Mouse (Mus musculus): Measurements from ENCODE around the gene Mmab.
A peak's percentile ranks its signal among the peaks of the same experiment; 100 is the strongest.

Gene Mmab

DNA sequence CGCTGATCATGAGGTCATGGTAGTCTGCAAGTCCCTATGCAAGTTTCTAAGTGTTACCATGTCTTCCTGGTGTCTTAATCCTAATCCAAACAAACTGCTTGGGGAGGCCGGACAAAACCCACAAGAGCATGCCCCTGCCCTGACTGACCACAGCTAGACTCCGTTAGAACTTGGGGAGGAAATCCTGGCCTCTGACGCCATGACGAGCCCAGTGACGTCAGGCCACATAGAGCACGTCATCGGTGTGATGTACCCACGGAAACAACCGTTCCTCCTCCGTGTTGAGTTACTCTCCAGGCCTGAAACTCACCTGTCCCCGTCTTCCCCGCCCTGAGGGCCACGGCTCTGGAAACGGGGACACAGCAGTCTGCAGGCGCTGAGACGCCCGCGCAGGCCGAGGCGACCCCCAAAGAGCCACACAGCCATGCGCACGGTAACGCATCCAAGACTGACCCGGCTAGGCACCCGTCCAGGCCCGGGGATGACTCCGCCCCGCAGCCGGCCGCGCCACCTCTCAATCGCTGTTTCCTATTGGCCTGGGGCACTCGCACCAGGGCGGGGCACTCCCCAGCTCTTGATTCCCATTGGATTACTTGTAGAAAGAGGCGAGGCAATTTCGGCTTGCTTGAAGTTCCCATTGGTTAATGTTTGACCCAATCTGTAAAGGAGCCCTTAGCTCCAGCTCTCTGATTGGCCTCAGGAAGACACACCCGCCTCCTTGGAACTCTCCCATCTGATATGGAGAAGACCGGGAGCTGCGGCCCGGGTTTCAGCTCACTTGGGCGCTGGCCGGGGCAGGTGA, at the start of gene Mmab, which contains the start of gene Mvk:
Mmab (minus strand) TSS at position 495 of the 802 bp plus-strand sequence.
Mvk (plus strand) TSS at position 704 of the 802 bp plus-strand sequence.
- DNase-seq = peak; percentile 99 to 100

DNA sequence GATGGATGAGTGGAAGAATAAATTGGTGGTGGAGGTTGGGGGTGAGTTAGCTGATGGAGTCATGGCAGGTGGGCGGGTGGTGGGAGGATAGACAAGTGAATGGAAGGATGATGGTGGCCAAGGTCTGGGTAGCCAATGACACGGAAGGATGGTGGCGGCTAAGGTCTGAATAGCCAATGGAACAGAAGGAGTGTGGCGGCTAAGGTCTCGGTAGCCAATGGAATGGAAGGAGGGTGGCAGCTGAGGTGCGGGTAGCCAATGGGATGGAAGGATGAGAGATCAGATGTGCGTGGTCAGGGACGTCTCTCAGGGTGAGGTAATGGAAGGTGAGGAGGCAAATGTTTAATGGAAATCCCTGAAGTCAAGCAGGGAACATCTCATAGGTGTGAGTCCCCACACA, 46.4 kb upstream of the Mmab start:
- DNase-seq = no peak

- no peak for DNase-seq
These were observed 45.7 kb upstream of the Mmab start for GRCm38 (mm10) chr5:114489570-114489969.

DNA sequence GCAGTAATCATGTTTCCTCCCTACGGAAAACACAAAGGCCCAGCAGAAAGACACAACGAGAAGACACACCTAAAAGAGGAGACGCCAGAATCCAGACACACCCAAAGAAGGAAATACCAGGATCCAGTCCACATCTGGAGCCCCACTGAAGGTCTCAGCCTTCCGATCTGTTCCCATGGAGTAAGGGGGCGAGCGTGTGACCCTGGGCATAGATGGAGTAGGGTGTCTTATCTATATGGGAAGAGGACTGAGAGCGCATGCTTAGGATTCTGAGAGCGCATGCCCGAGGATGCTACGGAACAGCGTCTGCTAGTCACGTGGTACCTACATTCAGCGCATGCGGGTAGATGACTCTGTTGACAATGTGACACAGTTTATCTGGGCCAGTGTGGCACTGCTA, 41.8 kb upstream of the Mmab start:
- no peak for DNase-seq

DNA sequence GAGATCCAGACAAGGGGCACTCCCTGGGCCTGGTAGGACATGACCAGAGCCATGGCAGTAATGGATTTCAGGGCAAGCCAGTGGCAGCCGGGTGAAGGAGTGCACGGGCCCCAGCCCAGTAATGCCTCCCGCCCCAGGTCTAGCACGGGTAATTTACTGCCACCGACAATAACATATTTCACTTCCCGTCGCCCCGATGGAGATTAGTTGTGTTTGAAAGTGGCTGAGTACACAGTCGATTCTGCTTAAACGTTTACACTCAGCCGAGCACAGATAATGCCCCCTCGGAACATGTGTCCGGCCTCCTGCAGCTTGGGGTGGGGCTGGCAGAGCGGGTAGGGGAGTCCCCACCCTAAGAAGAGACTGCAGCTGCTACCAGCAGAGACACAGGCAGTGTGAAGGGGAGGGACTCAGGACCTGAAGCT, 38.7 kb upstream of the Mmab start:
- DNase-seq = no peak

DNA sequence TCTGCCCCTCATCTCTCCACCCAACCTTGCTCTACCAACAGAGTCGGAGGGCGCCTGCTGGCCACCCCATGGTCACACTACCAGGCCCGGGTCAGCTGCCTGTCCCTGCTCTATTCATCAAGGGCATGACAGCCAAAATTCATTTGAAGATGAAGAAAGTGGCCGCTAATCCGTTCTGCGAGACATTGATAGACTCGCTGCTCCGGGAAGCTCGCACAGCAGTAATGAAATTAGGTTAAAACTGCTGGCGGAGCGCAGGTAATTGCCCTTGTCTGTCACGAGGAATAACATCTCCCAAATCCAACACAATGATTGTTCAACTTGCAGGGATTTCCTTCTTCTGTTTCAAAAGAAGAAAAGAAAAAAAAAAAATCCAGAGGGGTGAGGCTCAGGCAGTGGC, 34.4 kb upstream of the Mmab start:
- no peak for DNase-seq

DNA sequence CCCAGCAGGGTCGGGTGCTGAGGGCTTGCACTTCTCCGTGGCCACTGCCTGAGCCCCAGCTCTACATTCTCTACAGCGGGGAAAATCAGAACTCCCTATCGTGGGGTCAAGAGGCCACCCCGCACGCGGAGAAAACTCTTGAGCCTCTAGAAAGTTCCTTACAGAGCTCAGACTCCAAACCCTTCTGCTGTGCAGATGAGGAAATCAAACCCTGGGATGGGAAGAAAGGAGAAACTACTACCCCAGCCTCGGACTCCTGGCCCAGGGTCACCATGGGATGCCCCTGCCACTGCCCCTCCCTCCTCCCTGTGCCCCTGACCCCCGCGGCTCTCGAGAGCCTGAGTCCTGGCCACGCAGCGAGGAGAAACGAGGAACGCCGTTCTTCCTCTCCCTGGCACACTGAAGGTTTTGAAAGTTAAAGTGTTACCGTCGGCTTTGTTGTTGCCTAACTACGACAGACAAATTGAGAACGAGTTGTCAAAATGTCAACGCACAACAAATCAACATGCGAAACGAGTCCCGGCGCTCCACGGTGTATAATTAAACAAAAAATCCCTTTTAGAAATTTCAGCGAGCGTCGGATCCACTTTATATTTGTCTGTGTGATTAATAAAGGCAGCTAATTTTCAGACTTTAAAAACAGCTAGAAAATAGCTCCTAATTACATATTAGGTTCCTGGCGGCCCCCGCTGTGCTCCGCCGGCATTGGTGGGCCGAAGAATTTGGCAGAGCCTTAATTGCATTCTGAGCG, 31.1 kb upstream of the Mmab start:
- no peak for DNase-seq

DNA sequence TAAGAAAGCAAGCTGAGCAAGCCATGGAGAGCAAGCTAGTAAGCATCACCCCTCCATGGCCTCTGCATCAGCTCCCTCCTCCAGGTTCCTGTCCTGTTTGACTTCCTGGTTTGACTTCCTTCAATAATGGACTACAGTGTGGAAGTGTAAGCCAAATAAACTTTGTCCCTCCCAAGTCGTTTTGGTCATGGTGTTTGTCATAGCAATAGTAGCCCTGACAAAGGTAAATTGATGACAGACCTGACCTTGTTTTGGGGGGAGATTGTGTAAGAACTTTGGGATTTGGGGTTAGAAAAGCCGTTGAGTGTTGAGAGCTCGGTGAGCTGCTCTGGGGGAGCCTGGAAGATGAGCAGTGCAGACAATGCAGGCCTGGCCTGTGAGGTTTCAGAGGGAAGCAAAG, 26.5 kb upstream of the Mmab start:
- no peak for DNase-seq

DNA sequence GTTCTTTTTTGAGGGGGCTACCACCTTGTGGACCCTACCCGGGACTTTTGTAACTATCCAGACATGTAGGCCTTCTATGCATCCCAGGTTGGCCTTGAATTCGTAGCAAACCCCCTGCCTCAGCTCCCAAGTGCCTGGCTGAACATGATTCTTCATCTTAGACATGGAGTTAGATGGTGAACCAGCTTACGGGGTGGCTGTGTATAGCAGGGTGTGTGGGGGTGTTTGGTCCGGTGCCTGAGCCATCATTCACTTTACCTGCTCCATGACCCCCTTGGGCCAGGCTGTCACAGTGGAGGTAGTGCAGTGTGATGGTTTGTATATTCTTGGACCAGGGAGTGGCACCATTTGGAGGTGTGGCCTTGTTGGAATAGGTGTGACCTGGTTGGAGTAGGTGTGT, 24.1 kb upstream of the Mmab start:
- DNase-seq = no peak

DNA sequence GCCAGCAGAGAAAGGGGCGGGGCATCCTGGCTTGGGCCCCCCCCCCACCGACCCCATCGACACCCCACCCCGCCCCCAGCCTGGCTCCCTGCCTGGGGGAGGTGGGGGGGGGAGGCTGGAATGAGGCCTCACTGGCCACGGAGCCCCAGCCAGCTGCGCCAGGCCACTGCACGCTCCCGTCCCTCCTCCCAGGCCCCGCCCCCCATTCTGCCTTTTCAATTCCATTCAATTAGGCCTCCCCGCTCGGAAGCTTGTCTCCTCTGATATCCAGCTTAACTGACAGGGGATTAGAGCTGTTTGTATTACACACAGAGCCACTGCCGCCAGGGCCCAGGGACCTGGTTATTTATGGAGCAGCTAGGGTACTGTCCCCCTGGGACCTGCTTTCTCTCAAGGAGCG, 23.6 kb upstream of the Mmab start:
- DNase-seq = peak; percentile 87 to 90

DNA sequence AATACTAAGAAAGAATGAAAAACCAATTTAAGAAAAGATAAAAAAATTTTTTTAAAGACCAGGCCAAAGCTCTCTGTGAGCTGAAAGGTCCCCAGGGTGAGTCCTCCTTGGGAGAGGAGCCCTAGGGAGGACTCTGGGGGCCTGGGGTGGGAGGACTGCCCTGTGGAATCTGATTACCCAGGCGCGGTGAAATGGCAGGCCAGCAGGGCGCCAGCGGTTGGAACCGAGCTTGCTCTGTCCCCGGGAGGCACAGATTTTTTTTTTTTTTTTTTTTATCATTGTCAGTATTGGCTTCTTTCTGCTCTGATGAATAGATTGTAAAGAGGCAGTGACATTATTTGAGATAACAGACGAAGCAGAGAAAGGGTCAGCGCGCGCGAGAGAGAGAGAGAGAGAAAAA, 23.2 kb upstream of the Mmab start:
- peak in 1 of 2 experiments; percentile 50 for DNase-seq

DNA sequence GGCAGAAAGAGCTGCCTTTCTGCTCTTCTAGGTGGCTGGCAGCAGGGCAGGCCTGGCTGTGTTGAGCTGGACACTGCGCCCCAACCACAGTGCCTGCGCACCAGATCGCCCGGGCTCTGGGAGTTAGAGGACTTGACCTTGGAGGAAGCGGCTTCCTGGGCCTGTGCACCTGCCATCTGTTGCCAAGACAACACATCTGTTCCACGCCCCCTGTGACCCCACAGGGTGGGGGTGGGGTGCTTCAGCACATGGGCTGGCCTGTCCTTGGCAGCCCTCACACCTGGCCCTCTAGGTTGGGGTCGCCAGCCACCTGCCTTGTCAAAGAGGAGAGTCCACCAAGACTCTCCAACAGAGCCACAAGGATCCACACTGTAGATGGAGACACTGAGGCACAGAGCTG, 21.8 kb upstream of the Mmab start:
- no peak for DNase-seq

- no peak for DNase-seq
These were observed 20.7 kb upstream of the Mmab start for GRCm38 (mm10) chr5:114464561-114464960.

DNA sequence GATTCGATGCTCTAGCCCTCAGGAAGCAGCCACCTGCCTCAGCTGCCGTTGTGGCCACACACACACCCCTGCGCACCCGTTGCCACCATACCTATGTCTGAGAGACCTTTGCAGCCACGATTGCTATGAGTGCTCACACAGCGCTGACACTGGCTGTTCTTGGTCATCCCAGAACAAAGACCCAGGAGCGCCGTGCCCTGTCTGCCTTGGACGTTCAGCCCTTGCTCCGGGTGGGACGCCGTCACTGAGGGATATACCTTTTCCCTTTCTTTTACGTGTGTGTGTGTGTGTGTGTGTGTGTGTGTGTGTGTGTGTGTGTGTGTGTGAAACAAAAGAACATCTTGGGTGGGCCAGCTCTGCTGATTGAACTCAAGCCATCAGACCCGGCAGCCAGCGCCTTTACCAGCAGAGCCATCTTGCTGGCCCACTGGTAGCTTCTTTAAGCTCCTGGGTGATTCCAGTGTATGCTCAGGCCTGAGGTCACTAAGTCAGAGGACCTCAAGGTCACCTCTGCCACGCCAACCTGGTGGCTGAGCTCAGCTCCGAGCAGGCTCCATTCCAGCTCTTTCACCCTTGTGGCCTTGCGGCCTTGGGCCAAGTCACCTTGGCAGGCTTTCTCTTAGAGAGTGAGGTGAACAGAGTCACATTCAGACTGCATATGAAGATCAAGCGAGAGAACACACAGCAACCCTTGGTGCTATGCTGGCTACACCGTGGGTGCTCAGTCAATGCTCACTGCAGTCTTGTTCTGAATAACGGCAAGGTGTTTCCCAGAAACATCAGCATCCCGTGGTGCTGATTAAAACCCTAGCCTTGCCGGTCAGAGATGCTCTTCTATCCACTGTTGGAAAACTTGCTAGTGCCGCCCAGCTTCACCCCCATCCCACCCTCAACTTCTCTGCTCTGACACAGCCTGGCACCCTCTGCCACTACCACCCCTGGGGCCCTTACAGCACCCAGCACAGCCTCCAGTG, 18.5 kb upstream of the Mmab start:
- peak; percentile 41 to 57 for DNase-seq

GRCm38 (mm10) chr5:114461238-114461637, 17.4 kb upstream of the Mmab start:
- peak; percentile 92 to 94 for DNase-seq

DNA sequence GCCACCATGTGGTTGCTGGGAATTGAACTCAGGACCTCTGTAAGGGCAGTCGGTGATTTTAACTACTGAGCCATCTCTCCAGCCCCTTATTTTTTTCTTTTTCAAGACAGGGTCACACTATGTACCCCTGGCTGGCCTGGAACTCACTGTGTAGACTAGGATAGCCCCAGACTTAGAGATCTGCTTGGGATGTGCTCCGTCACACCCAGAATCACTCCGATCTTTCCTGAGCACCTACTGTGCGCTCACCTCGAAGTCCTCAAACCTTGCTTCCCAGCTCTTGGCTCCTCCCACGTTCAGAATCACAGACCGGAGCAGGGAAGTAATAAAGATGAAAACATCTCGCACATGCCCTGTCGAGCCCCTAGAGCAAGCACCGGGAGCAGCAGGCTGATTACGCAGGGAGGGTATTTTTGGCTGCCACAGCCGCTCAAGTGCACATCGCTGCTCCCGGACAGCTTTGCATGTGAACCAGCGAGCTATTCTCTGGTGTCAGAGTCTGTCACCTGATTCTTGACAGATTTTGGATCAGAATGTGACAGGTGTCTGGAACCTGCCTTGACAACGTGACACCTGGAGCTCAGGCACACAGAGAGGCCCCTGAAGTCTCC, 13.2 kb upstream of the Mmab start:
- peak; percentile 47 to 51 for DNase-seq

- peak; percentile 87 to 91 for DNase-seq
These were observed 12.4 kb upstream of the Mmab start for GRCm38 (mm10) chr5:114456287-114456686.

- DNase-seq = no peak
These were observed 5.2 kb upstream of the Mmab start for GRCm38 (mm10) chr5:114449011-114449410.

GRCm38 (mm10) chr5:114444368-114444692, 470 bp upstream of the Mmab start:
- DNase-seq = no peak

DNA sequence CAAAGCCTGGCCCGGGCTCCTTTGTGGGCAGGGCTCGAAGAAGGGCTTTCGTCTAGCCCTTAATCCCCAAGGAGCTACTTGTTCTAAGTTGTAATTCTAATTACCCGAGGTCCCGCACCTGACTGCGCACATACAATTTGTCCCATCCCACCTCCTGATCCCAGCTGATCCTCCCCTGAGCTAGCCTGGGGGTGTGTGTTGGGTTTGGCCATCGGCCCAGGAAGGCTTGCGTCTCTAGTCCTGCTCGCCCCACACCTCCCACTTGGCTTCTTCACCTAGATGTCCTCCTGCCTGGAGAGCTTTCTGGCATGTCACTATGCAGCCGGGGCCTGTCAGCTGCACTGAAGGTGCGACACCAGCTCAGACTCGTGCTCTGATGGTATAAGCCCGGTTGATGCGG, 8.3 kb downstream of the Mmab start:
- DNase-seq = no peak

DNA sequence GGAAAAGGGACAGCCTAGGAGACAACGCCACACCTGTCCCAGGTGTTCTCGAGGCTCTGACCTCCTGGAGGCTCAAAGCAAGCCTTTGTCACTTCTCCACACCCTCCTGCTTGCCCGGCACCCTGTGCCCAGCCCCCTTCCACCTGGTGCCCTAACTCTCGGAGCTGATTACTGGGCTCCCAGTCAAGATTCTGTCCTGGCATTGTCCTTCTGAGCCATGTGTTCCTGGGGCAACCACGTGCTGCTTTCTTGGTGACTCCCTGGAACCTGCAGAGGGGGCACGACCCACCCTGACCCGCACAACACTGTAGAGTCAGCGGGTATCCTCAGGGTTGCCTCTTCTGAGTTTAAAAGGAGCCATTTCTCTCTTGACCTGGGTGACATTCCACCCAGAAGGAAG, 9.5 kb downstream of the Mmab start:
- DNase-seq = no peak

DNA sequence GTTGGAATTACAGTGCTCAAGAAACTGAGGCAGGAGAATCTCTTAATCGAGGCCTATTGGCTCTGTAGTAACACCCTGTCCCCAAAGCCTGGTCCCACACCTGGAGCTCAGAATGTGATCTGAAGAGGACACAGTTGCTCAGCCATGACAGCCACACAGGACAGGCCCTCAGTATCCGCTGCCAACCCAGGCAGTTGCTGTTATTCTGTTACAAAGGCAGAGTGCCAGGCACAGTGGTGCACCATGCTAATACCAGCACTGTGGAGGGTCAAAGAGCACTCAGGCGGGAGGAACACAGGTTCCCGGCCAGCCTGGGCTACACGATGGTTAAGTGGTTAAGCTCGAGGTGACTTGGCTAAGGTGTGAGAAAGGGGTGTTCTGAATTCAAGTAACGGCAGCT, 14.1 kb downstream of the Mmab start:
- DNase-seq = peak; percentile 75 to 83

- peak; percentile 65 to 75 for DNase-seq
These were observed 15.2 kb downstream of the Mmab start for GRCm38 (mm10) chr5:114428621-114429020.

All from cerebellum, postnatal 10 days (tissue).